Mouse (Mus musculus) ES-CJ7 (cell line): ENCODE results near the gene Tnnc1.

Experiments
- DNase-seq: peaks from one replicate; pipeline ENCODE4 v3.0.0; 2011; ENCODE audit warnings: low read depth, low spot score

The Tnnc1 gene

GRCm38 (mm10) chr14:31213868-31214267, 5.8 kb downstream of the Tnnc1 start:
- DNase-seq, result no peak

- no peak for DNase-seq
Measured at GRCm38 (mm10) chr14:31214684-31215083, 6.6 kb downstream of the Tnnc1 start.

GRCm38 (mm10) chr14:31215157-31216002, 7.3 kb downstream of the Tnnc1 start:
- peak; percentile 70 for DNase-seq

GRCm38 (mm10) chr14:31216846-31217245, 8.7 kb downstream of the Tnnc1 start, which contains the start of gene Nisch:
Gene Nisch, minus strand, starts transcription at chr14:31216946.
- no peak for DNase-seq

GRCm38 (mm10) chr14:31217666-31218065, 9.6 kb downstream of the Tnnc1 start, which contains the start of gene Sema3g:
Gene Sema3g, plus strand, starts transcription at chr14:31217860.
- DNase-seq, result peak; percentile 36

- DNase-seq, result no peak
Measured at GRCm38 (mm10) chr14:31226978-31227377, 18.9 kb downstream of the Tnnc1 start.

- DNase-seq, result no peak
Measured at GRCm38 (mm10) chr14:31228234-31228633, 20.1 kb downstream of the Tnnc1 start.

GRCm38 (mm10) chr14:31230442-31230841, 22.3 kb downstream of the Tnnc1 start:
- DNase-seq, result no peak

- DNase-seq, result no peak
Measured at GRCm38 (mm10) chr14:31232404-31233069, 24.4 kb downstream of the Tnnc1 start.

GRCm38 (mm10) chr14:31233070-31233995, 25.2 kb downstream of the Tnnc1 start:
- no peak for DNase-seq

- DNase-seq, result peak; percentile 84
Measured at GRCm38 (mm10) chr14:31233996-31234591, 26.0 kb downstream of the Tnnc1 start.

GRCm38 (mm10) chr14:31237101-31237882, 29.2 kb downstream of the Tnnc1 start:
- no peak for DNase-seq

GRCm38 (mm10) chr14:31240528-31240927, 32.4 kb downstream of the Tnnc1 start:
- no peak for DNase-seq

- no peak for DNase-seq
Measured at GRCm38 (mm10) chr14:31244777-31245176, 36.7 kb downstream of the Tnnc1 start.

- DNase-seq, result no peak
Measured at GRCm38 (mm10) chr14:31245946-31246345, 37.8 kb downstream of the Tnnc1 start.

- no peak for DNase-seq
Measured at GRCm38 (mm10) chr14:31248396-31248795, 40.3 kb downstream of the Tnnc1 start.

GRCm38 (mm10) chr14:31250222-31251083, 42.3 kb downstream of the Tnnc1 start:
- no peak for DNase-seq

- DNase-seq, result peak; percentile 94
Measured at GRCm38 (mm10) chr14:31251084-31251604, 43.0 kb downstream of the Tnnc1 start, which contains the start of the genes Phf7 and Bap1. Gene Phf7, minus strand, starts transcription at chr14:31251317. Gene Bap1, plus strand, starts transcription at chr14:31251450.

- peak; percentile 37 for DNase-seq
Measured at GRCm38 (mm10) chr14:31251626-31252025, 43.5 kb downstream of the Tnnc1 start.
